Mouse (Mus musculus) heart, adult 2 months (tissue): ENCODE data around the gene Pcdh7.

Source experiments
- CTCF ChIP-seq: fragments of 200-600 bp; IDR thresholded peaks from 2 replicates; pipeline ENCODE4 v1.8.1; 2022; ENCODE audit warnings: antibody characterized with exemption, mild to moderate bottlenecking, moderate library complexity
- EP300 ChIP-seq: fragments of 200-500 bp; IDR thresholded peaks from 2 replicates; pipeline ENCODE4 v1.6.1; 2011; ENCODE audit warnings: low read depth, low read length, control low read depth; ENCODE audit not compliant: insufficient read depth

DNA sequence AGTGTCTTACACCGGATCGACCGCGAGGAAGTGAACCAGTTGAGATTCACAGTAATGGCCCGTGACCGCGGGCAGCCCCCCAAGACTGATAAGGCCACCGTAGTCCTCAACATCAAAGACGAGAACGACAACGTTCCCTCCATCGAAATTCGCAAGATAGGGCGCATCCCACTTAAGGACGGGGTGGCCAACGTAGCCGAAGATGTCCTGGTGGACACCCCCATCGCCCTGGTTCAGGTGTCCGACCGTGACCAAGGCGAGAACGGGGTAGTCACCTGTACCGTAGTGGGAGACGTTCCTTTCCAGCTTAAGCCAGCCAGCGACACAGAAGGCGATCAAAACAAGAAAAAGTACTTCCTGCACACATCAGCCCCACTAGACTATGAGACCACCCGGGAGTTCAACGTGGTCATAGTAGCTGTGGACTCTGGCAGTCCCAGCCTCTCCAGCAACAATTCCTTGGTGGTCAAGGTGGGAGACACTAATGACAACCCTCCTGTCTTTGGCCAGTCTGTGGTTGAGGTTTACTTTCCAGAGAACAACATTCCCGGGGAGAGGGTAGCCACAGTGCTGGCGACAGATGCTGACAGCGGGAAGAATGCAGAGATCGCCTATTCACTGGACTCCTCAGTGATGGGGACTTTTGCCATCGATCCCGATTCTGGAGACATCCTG, 2.6 kb downstream of the Pcdh7 start:
- TF ChIP-seq EP300 (no peak), CTCF (no peak)
